Mouse (Mus musculus): ENCODE data around the gene Bhmt.
"Not testable (repeated sequence)": the region's sequence is repeated elsewhere in the genome, so short reads cannot be mapped to it uniquely, and the experiment has no call there.

Gene Bhmt

GRCm38 (mm10) chr13:93608476-93608875, 29.3 kb downstream of the Bhmt start:
- DNase-seq (ENCODE audit: low read depth, low spot score), result no peak

GRCm38 (mm10) chr13:93607701-93608100, 30.1 kb downstream of the Bhmt start:
- DNase-seq (ENCODE audit: low read depth, low spot score), result no peak

GRCm38 (mm10) chr13:93606868-93607578, 30.7 kb downstream of the Bhmt start:
- no peak for DNase-seq (ENCODE audit: low read depth, low spot score)

- DNase-seq (ENCODE audit: low read depth, low spot score), result no peak
These were observed 33.1 kb downstream of the Bhmt start for GRCm38 (mm10) chr13:93604698-93605097.

GRCm38 (mm10) chr13:93601527-93601926, 36.2 kb downstream of the Bhmt start:
- no peak for DNase-seq (ENCODE audit: low read depth, low spot score)

- DNase-seq (ENCODE audit: low read depth, low spot score), result no peak
These were observed 44.6 kb downstream of the Bhmt start for GRCm38 (mm10) chr13:93593040-93593699.

GRCm38 (mm10) chr13:93582526-93582925, 55.2 kb downstream of the Bhmt start:
- not testable (repeated sequence) for DNase-seq (ENCODE audit: low read depth, low spot score)

GRCm38 (mm10) chr13:93580431-93580830, 57.3 kb downstream of the Bhmt start:
- no peak for DNase-seq (ENCODE audit: low read depth, low spot score)

- DNase-seq (ENCODE audit: low read depth, low spot score), result no peak
These were observed 68.1 kb downstream of the Bhmt start for GRCm38 (mm10) chr13:93569676-93570075.
